In genomic region chr2:122370101-122370750, GRCm38 (mm10) we compare ENCODE assay signal across 15 mouse cellular contexts. TPM values are rescaled to one million over a fixed set of nuclear protein-coding genes. Genes with fewer than 3 reads are reported as not detected.
DNase-seq lines count a peak whose midpoint lies in the region; ATAC-seq and TF ChIP-seq lines count a peak whose summit lies in the region.
"Had no signal": no experiment of that assay in that cellular context is flagged by ENCODE, and none has a peak within 500 bp of the region (broad histone marks: within the 10 kb centered on the region; RNA-seq: fewer than 3 reads in every experiment).

No protein-coding gene starts in this region.

- H3K4me2 ChIP-seq in liver, embryonic 12.5 days: peak overlapping the region; percentile 99
- peak overlapping the region; percentile 98 for H3K4me2 ChIP-seq in liver, embryonic 15.5 days

- no peak overlapping the region for H3K9ac ChIP-seq in liver, embryonic 12.5 days
- H3K9ac ChIP-seq in ES-E14 (ENCODE audit: insufficient read depth, low read depth, low read length, poor library complexity, severe bottlenecking): no peak overlapping the region
- H3K9ac ChIP-seq in liver, embryonic 15.5 days: no peak overlapping the region

- DNase-seq in cerebellum, adult 9-11 months: peak; percentile 59
- DNase-seq in cerebellum, adult 11 months: no peak
- no peak for DNase-seq in liver
- DNase-seq in ES-E14 (ENCODE audit: low read depth, low spot score): peak; percentile 98
- no peak for DNase-seq in adrenal gland, postnatal 36 days
- no peak for DNase-seq in kidney, adult 8-10 months
- DNase-seq: heart, postnatal 14 days; kidney, postnatal 36 days; lung, postnatal 4 days had no signal

- in situ Hi-C loops in ES-E14 (cut with MboI; ENCODE audit: low sequenced_read_pairs in 2 of 2, unreplicated experiment in 2 of 2): no loop called here

- no peaks in the 10 kb centered on the region for H3K9me3 ChIP-seq in liver, embryonic 12.5 days (replicated peaks)
- H3K9me3 ChIP-seq in ES-E14 (ENCODE audit: control insufficient read depth, insufficient read depth, low read depth, low read length): no peaks in the 10 kb centered on the region
- H3K9me3 ChIP-seq in liver, embryonic 15.5 days (replicated peaks): no peaks in the 10 kb centered on the region
- H3K9me3 ChIP-seq: limb, embryonic 15.5 days had no signal

- no peaks in the 10 kb centered on the region for H3K36me3 ChIP-seq in liver, embryonic 12.5 days
- H3K36me3 ChIP-seq in ES-E14 (ENCODE audit: control insufficient read depth, insufficient read depth, low read length, poor library complexity, severe bottlenecking): no peaks in the 10 kb centered on the region
- no peaks in the 10 kb centered on the region for H3K36me3 ChIP-seq in liver, embryonic 15.5 days (replicated peaks)
- H3K36me3 ChIP-seq: limb, embryonic 15.5 days had no signal

- H3K27me3 ChIP-seq in liver, embryonic 12.5 days (replicated peaks): peaks cover 2% of the 10 kb centered on the region; the same call in 1 of the 2 replicates
- 0 out of 2 replicates have a peak, but pooled peaks cover 3% of the 10 kb centered on the region for H3K27me3 ChIP-seq in liver, embryonic 15.5 days

- 43% methylated on average over 10 of the region's 10 CpGs for WGBS in liver, embryonic 12.5 days (ENCODE audit: insufficient replicate concordance)
- 46% methylated on average over 10 of the region's 10 CpGs for WGBS in liver, embryonic 15.5 days (ENCODE audit: insufficient replicate concordance)

- H3K4me3 ChIP-seq in liver, embryonic 12.5 days: no peak overlapping the region
- peak overlapping the region; percentile 89 to 95 for H3K4me3 ChIP-seq in ES-E14 (ENCODE audit: insufficient read depth in 1 of 2, low read depth in 1 of 2, low read length in 2 of 2, poor library complexity in 1 of 2, severe bottlenecking in 1 of 2)
- no peak overlapping the region for H3K4me3 ChIP-seq in liver, embryonic 15.5 days (replicated peaks)

- H3K27ac ChIP-seq in liver, embryonic 12.5 days: no peak overlapping the region
- H3K27ac ChIP-seq in ES-E14 (ENCODE audit: insufficient read depth, low read depth, low read length, poor library complexity, severe bottlenecking): peak overlapping the region; percentile 79
- H3K27ac ChIP-seq in liver, embryonic 15.5 days (replicated peaks): no peak overlapping the region
- H3K27ac ChIP-seq: limb, embryonic 15.5 days had no signal

- ATAC-seq in liver, embryonic 12.5 days: no peak
- no peak for ATAC-seq in liver, embryonic 15.5 days (ENCODE audit: insufficient read depth)

- H3K4me1 ChIP-seq in liver, embryonic 12.5 days: peaks cover 56% of the 10 kb centered on the region
- H3K4me1 ChIP-seq in ES-E14 (ENCODE audit: control insufficient read depth in 2 of 2, insufficient read depth in 2 of 2, low read length in 2 of 2, poor library complexity in 1 of 2): peaks cover 13 to 17% of the 10 kb centered on the region in 2 experiments
- peaks cover 55% of the 10 kb centered on the region for H3K4me1 ChIP-seq in liver, embryonic 15.5 days (replicated peaks)

TF ChIP-seq in ES-E14, 5 proteins besides CTCF, POLR2A, EP300 and RAD21:
- TF ChIP-seq ZNF384 (IDR thresholded peaks at IDR 0.05; ENCODE audit: low read depth, low read length): no peak
- TF ChIP-seq CHD2 (IDR thresholded peaks at IDR 0.05; ENCODE audit: low read depth, low read length): no peak
- TF ChIP-seq ZC3H11A (IDR thresholded peaks at IDR 0.05; ENCODE audit: borderline replicate concordance, low read depth, low read length): no peak
- TF ChIP-seq MAFK (IDR thresholded peaks at IDR 0.05; ENCODE audit: insufficient read depth, low read depth, low read length): no peak
- TF ChIP-seq HCFC1 (IDR thresholded peaks at IDR 0.05; ENCODE audit: borderline replicate concordance, insufficient read depth, low read length): 0 out of 2 replicates have a peak, but pooled peaks have one; percentile 40
TF ChIP-seq in ES-E14: peak in this region for 1.

RNA-seq across cellular contexts. Expression of gene Shf, which starts 1.3 kb away (rescaled TPM):
- polyA plus RNA-seq in liver, embryonic 12.5 days (2016; fragmentation: Nextera tagmentation; extraction: Ambion mirVana): 2.0 TPM in 2 replicates
- total RNA-seq in ES-E14 (2012; rRNA removed): 9.2 and 16.6 TPM in 2 replicates
- 1.1 and 1.2 TPM in 2 replicates for polyA plus RNA-seq in liver, embryonic 15.5 days (2015; fragmentation: Nextera tagmentation; extraction: Ambion mirVana)
- 1 to 10 TPM; 9.3 to 9.4 TPM for total RNA-seq in adrenal gland, postnatal 36 days (2021)

RNA-seq across cellular contexts. Expression of gene Duox1, which starts 54.8 kb away (rescaled TPM):
- polyA plus RNA-seq in liver, embryonic 12.5 days (2016; fragmentation: Nextera tagmentation; extraction: Ambion mirVana): not detected in 2 replicates
- 0.76 and 1.0 TPM in 2 replicates for total RNA-seq in ES-E14 (2012; rRNA removed)
- polyA plus RNA-seq in liver, embryonic 15.5 days (2015; fragmentation: Nextera tagmentation; extraction: Ambion mirVana): not detected in 2 replicates
- under 1 TPM; 0.10 to 0.13 TPM for total RNA-seq in adrenal gland, postnatal 36 days (2021)
- total RNA-seq: granulocyte monocyte progenitor cell, adult 5-6 weeks had no signal
- polyA plus RNA-seq: cortical plate, adult 2 months; intestine, postnatal 0 days had no signal

RNA-seq across cellular contexts. Expression of gene Slc28a2, which starts 56.1 kb away (rescaled TPM):
- 0.31 and 0.35 TPM in 2 replicates for polyA plus RNA-seq in liver, embryonic 12.5 days (2016; fragmentation: Nextera tagmentation; extraction: Ambion mirVana)
- 0.16 and 0.36 TPM in 2 replicates for total RNA-seq in ES-E14 (2012; rRNA removed)
- polyA plus RNA-seq in liver, embryonic 15.5 days (2015; fragmentation: Nextera tagmentation; extraction: Ambion mirVana): 1.6 and 1.8 TPM in 2 replicates
- 1 to 10 TPM; 3.0 to 3.5 TPM for total RNA-seq in adrenal gland, postnatal 36 days (2021)

RNA-seq across cellular contexts. Expression of gene Duoxa1, which starts 56.7 kb away (rescaled TPM):
- not detected in 2 replicates for polyA plus RNA-seq in liver, embryonic 12.5 days (2016; fragmentation: Nextera tagmentation; extraction: Ambion mirVana)
- 0.90 and 1.3 TPM in 2 replicates for total RNA-seq in ES-E14 (2012; rRNA removed)
- not detected in 2 replicates for polyA plus RNA-seq in liver, embryonic 15.5 days (2015; fragmentation: Nextera tagmentation; extraction: Ambion mirVana)
- not detected for total RNA-seq in adrenal gland, postnatal 36 days (2021)
- polyA plus RNA-seq: intestine, postnatal 0 days had no signal

Comparison
In these comparisons a context has a peak if more than half of its experiments do, and no peak if none do; other contexts are left out.
1. DNase-seq: peak in cerebellum, adult 9-11 months (single experiment) and ES-E14 (single experiment); none in cerebellum, adult 11 months (single experiment), liver (single experiment), adrenal gland, postnatal 36 days (0 of 2) and kidney, adult 8-10 months (0 of 2).
2. H3K4me3 ChIP-seq: peak in ES-E14 (2 of 2); none in liver, embryonic 12.5 days (single experiment) and liver, embryonic 15.5 days (single experiment).